Mouse (Mus musculus) natural killer cell, adult 2 months (primary cell): ENCODE results near the gene Map4k2.

Experiments used
- DNase-seq, 2 experiments: peaks; one replicate each; pipeline ENCODE4 v3.0.0; 2022; ENCODE audit warnings: low spot score in 2 of 2

Map4k2 gene

GRCm38 (mm10) chr19:6400096-6401086 lies 59.5 kb downstream of the Map4k2 start:
- DNase-seq: peak; percentile 54 to 71

- peak; percentile 69 to 81 for DNase-seq
Observed at GRCm38 (mm10) chr19:6401131-6401815, 60.3 kb downstream of the Map4k2 start.

DNA sequence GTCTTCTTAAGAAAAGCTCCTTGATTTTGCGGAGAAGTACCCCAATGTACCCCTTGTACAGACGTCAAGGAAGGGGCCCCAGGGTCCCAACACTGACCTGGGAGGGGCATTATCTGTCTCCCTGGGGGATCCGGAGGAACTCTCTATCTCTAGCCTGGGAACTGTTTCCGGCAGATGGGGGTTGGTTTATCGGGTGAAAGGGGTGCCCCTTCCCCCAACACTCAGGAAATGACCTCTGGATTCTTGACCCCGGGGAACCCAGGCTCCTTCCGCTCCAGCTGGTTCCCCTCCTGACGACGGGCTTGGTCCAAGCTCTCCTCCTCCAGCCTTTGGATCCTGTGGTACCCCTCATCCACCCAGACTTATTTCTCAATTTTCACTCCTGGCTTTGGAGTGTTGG lies 61.0 kb downstream of the Map4k2 start:
- DNase-seq: no peak

- DNase-seq: no peak
Observed at GRCm38 (mm10) chr19:6403869-6404268, 62.9 kb downstream of the Map4k2 start.
